ENCODE assay signal across 28 mouse cellular contexts in the genomic region with DNA sequence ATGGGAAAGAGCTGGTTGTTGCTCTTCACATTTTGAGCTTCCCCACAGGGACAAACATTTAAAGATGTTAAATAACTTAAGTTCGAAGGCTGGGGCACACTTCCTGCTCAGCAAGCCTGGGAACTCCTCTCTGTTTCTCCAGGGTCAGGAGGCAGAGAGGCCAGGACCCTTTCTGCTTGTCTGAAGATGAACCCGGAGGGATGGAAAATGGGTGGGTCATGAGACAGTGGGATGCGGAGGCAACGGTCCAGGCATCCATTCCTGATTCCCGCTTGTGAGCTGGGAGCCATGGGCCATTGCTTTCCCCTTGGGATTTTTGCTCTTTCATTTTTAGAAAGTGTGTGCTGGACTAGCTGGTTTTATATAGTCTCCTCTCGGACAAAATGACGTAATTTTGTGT. TPM values are rescaled to one million over a fixed set of nuclear protein-coding genes. Genes with fewer than 3 reads are reported as not detected.
DNase-seq lines count a peak whose midpoint lies in the region; ATAC-seq and TF ChIP-seq lines count a peak whose summit lies in the region.
"Had no signal": no experiment of that assay in that cellular context is flagged by ENCODE, and none has a peak within 500 bp of the region (broad histone marks: within the 10 kb centered on the region; RNA-seq: fewer than 3 reads in every experiment).

No protein-coding gene starts in this region.

- 77% methylated on average over 7 of the region's 7 CpGs for WGBS in heart, embryonic 11.5 days (ENCODE audit: insufficient replicate concordance)
- 63% methylated on average over 7 of the region's 7 CpGs for WGBS in kidney, embryonic 15.5 days
- WGBS in lung, postnatal 0 days: 57% methylated on average over 7 of the region's 7 CpGs

- intact Hi-C loops in left cerebral cortex, postnatal 10 days (cut with DNase I): no loop called here

- no peaks in the 10 kb centered on the region for H3K27me3 ChIP-seq in heart, embryonic 11.5 days (ENCODE audit: control insufficient read depth, insufficient read depth, low read length)
- no peaks in the 10 kb centered on the region for H3K27me3 ChIP-seq in kidney, embryonic 15.5 days
- no peaks in the 10 kb centered on the region for H3K27me3 ChIP-seq in lung, postnatal 0 days (replicated peaks; ENCODE audit: insufficient read depth, low read length)
- H3K27me3 ChIP-seq: embryonic facial prominence, embryonic 12.5 days; forebrain, embryonic 12.5 days; heart, embryonic 12.5 days; hindbrain, embryonic 13.5 days had no signal

- ATAC-seq in heart, embryonic 11.5 days (replicated peaks; ENCODE audit: insufficient number of reproducible peaks, low FRiP score, low TSS enrichment): no peak
- ATAC-seq in kidney, embryonic 15.5 days (replicated peaks; ENCODE audit: low FRiP score): no peak
- ATAC-seq in lung, postnatal 0 days: peak; percentile 35; the same call in 1 of the 2 replicates
- ATAC-seq: activated CD4-positive, CD25-positive, alpha-beta regulatory T cell, adult 4 months; inflammation-experienced regulatory T-cells, adult 6 months; midbrain, embryonic 16.5 days had no signal

- no peaks in the 10 kb centered on the region for H3K9me3 ChIP-seq in heart, embryonic 11.5 days (replicated peaks; ENCODE audit: control insufficient read depth, low read length)
- no peaks in the 10 kb centered on the region for H3K9me3 ChIP-seq in kidney, embryonic 15.5 days (replicated peaks)
- no peaks in the 10 kb centered on the region for H3K9me3 ChIP-seq in lung, postnatal 0 days (ENCODE audit: low read length)
- H3K9me3 ChIP-seq: embryonic facial prominence, embryonic 12.5 days; forebrain, embryonic 12.5 days; heart, embryonic 12.5 days; hindbrain, embryonic 13.5 days; limb, embryonic 10.5 days; liver, embryonic 15.5 days had no signal

- no peak for TF ChIP-seq EP300 in lung, postnatal 0 days (IDR thresholded peaks at IDR 0.05)

- no peak overlapping the region for H3K27ac ChIP-seq in heart, embryonic 11.5 days (ENCODE audit: low read depth, low read length)
- no peak overlapping the region for H3K27ac ChIP-seq in kidney, embryonic 15.5 days
- no peak overlapping the region for H3K27ac ChIP-seq in lung, postnatal 0 days (ENCODE audit: low read length)
- H3K27ac ChIP-seq: embryonic facial prominence, embryonic 12.5 days; forebrain, embryonic 12.5 days; hindbrain, embryonic 13.5 days; kidney, postnatal 0 days; limb, embryonic 10.5 days; liver, embryonic 15.5 days; macrophage had no signal

- no peak overlapping the region for H3K4me2 ChIP-seq in heart, embryonic 11.5 days
- H3K4me2 ChIP-seq in kidney, embryonic 15.5 days: no peak overlapping the region
- H3K4me2 ChIP-seq in lung, postnatal 0 days (replicated peaks; ENCODE audit: low read depth, low read length): no peak overlapping the region
- H3K4me2 ChIP-seq: embryonic facial prominence, embryonic 12.5 days; forebrain, embryonic 12.5 days; heart, embryonic 12.5 days; hindbrain, embryonic 13.5 days; liver, embryonic 15.5 days had no signal

- peak; percentile 37 to 61 for DNase-seq in heart, adult 9 months (ENCODE audit: low spot score in 2 of 2)
- DNase-seq in kidney, postnatal 14 days: peak; percentile 34
- no peak for DNase-seq in lung, postnatal 0 days (ENCODE audit: low spot score)
- DNase-seq in lung, postnatal 25 days (ENCODE audit: low spot score): no peak
- peak; percentile 36 for DNase-seq in skeletal muscle tissue, adult 2 months (ENCODE audit: low read depth, low spot score)
- no peak for DNase-seq in left cerebral cortex, postnatal 10 days (ENCODE audit: extremely low spot score in 1 of 2, low spot score in 2 of 2)
- DNase-seq: adrenal gland, postnatal 10 days; cerebellum, adult 2 months; cerebellum, postnatal 25 days; gastrocnemius, postnatal 10 days; heart, postnatal 10 days; layer of hippocampus, adult 9-11 months; liver; thymus, postnatal 14 days had no signal

- H3K4me3 ChIP-seq in heart, embryonic 11.5 days (ENCODE audit: low read depth, low read length): no peak overlapping the region
- H3K4me3 ChIP-seq in kidney, embryonic 15.5 days (replicated peaks): no peak overlapping the region
- H3K4me3 ChIP-seq in lung, postnatal 0 days (ENCODE audit: low read depth, low read length): no peak overlapping the region
- H3K4me3 ChIP-seq: embryonic facial prominence, embryonic 12.5 days; erythroblast, embryonic 14.5 days; forebrain, embryonic 12.5 days; heart, embryonic 12.5 days; hindbrain, embryonic 13.5 days; limb, embryonic 10.5 days; liver, embryonic 15.5 days had no signal

- no peak overlapping the region for H3K9ac ChIP-seq in heart, embryonic 11.5 days (ENCODE audit: low read depth, low read length)
- H3K9ac ChIP-seq in kidney, embryonic 15.5 days: no peak overlapping the region
- no peak overlapping the region for H3K9ac ChIP-seq in lung, postnatal 0 days (replicated peaks; ENCODE audit: low read depth)
- H3K9ac ChIP-seq: embryonic facial prominence, embryonic 12.5 days; forebrain, embryonic 12.5 days; heart, embryonic 12.5 days; hindbrain, embryonic 13.5 days; liver, embryonic 15.5 days had no signal

- no peak for TF ChIP-seq CTCF in lung, postnatal 0 days (IDR thresholded peaks at IDR 0.05)

- no peaks in the 10 kb centered on the region for H3K36me3 ChIP-seq in heart, embryonic 11.5 days (ENCODE audit: control insufficient read depth, insufficient read depth, low read length)
- H3K36me3 ChIP-seq in kidney, embryonic 15.5 days: no peaks in the 10 kb centered on the region
- no peaks in the 10 kb centered on the region for H3K36me3 ChIP-seq in lung, postnatal 0 days (ENCODE audit: insufficient read depth, low read length)
- H3K36me3 ChIP-seq: embryonic facial prominence, embryonic 12.5 days; forebrain, embryonic 12.5 days; heart, embryonic 12.5 days; hindbrain, embryonic 13.5 days; limb, embryonic 10.5 days; liver, embryonic 15.5 days had no signal

- H3K4me1 ChIP-seq in heart, embryonic 11.5 days (ENCODE audit: control insufficient read depth, insufficient read depth, low read length): no peaks in the 10 kb centered on the region
- 0 out of 2 replicates have a peak, but pooled peaks cover 4% of the 10 kb centered on the region for H3K4me1 ChIP-seq in kidney, embryonic 15.5 days
- H3K4me1 ChIP-seq in lung, postnatal 0 days (ENCODE audit: insufficient read depth, low read depth, low read length): no peaks in the 10 kb centered on the region
- H3K4me1 ChIP-seq: embryonic facial prominence, embryonic 12.5 days; forebrain, embryonic 12.5 days; heart, embryonic 12.5 days; hindbrain, embryonic 13.5 days; limb, embryonic 10.5 days; liver, embryonic 15.5 days had no signal

RNA-seq across cellular contexts. Expression of a gene that starts 17.4 kb away (rescaled TPM):
- 66.4 and 72.5 TPM in 2 replicates for polyA plus RNA-seq in heart, embryonic 11.5 days (2014; fragmentation: Nextera tagmentation; extraction: Ambion mirVana)
- polyA plus RNA-seq in kidney, embryonic 15.5 days (2015; fragmentation: Nextera tagmentation; extraction: Ambion mirVana): 36.0 and 37.9 TPM in 2 replicates
- polyA plus RNA-seq in lung, postnatal 0 days (2015; fragmentation: Nextera tagmentation; extraction: Ambion mirVana): 59.4 and 73.6 TPM in 2 replicates
- 100 to 1,000 TPM; 146 to 147 TPM for total RNA-seq in left cerebral cortex, postnatal 10 days (2021)

Comparison
In these comparisons a context has a peak if more than half of its experiments do, and no peak if none do; other contexts are left out.
1. DNase-seq: peak in heart, adult 9 months (2 of 2), kidney, postnatal 14 days (single experiment) and skeletal muscle tissue, adult 2 months (single experiment); none in lung, postnatal 0 days (single experiment), lung, postnatal 25 days (single experiment) and left cerebral cortex, postnatal 10 days (0 of 2).